Mouse (Mus musculus) CD4-positive, CD25-positive, alpha-beta regulatory T cell, adult 2 months (primary cell): ENCODE measurements at regions not wholly inside any gene's neighbourhood (a gene's known extent, or its start where the extent isn't known, plus 50 kb on each side); places are given as distances from the start of the nearest gene placed in this dataset.

Experiments used
- DNase-seq: peaks from one replicate; pipeline ENCODE4 v3.0.0-alpha.2; 2012; ENCODE audit warnings: low read depth, low spot score

- DNase-seq, result no peak
Measured at GRCm38 (mm10) chr1:181299826-181300225, 52.6 kb upstream of the Cnih3 start.

- no peak for DNase-seq
Measured at GRCm38 (mm10) chr1:181302151-181302550, 50.3 kb upstream of the Cnih3 start.
